Mouse (Mus musculus): ENCODE data around the gene Phactr2. TPM values are rescaled to one million over a fixed set of nuclear protein-coding genes. Genes with fewer than 3 reads are reported as not detected.

The Phactr2 gene
- polyA plus RNA-seq, 1 experiment from 2014 or later: 18.8 TPM

DNA sequence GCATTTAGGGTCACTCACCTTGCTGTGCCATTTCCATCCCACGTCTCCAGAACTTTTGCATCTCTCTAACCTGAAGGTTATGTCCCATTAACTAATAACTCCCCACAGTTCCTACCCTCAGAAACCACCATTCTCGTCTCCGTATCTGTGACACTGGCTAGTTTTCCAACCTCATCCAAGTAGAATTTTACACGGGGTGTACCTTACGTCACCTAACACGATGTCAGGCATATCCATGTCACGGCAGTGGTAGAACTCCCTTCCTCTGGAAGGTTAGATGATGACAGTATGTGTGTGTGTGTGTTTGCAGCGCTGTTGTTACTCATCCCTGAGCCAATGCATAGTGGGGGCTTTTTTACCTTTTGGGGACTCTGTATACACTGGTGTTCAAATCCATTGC, 225.1 kb downstream of the Phactr2 start:
- H3K4me2 ChIP-seq (ENCODE audit: low read depth): no peak overlapping the region
- no peak overlapping the region for H3K9ac ChIP-seq (ENCODE audit: low read length)
- 94% methylated on average over 8 of the region's 8 CpGs for WGBS
- DNase-seq (ENCODE audit: low spot score) (no peak), ATAC-seq (ENCODE audit: insufficient read depth, low FRiP score, low TSS enrichment) (no peak)
- no peaks in the 10 kb centered on the region for H3K4me1 ChIP-seq (ENCODE audit: control insufficient read depth, insufficient read depth, low read length)
- H3K27ac ChIP-seq (ENCODE audit: low read depth, low read length): no peak overlapping the region
- H3K4me3 ChIP-seq (ENCODE audit: low read depth, low read length): no peak overlapping the region
- no peaks in the 10 kb centered on the region for H3K27me3 ChIP-seq (ENCODE audit: control insufficient read depth, insufficient read depth, low read length)
- H3K9me3 ChIP-seq (ENCODE audit: control insufficient read depth, low read length): no peaks in the 10 kb centered on the region
- H3K36me3 ChIP-seq (ENCODE audit: control insufficient read depth, insufficient read depth, low read length): no peaks in the 10 kb centered on the region; the same call in 1 of the 2 replicates

DNA sequence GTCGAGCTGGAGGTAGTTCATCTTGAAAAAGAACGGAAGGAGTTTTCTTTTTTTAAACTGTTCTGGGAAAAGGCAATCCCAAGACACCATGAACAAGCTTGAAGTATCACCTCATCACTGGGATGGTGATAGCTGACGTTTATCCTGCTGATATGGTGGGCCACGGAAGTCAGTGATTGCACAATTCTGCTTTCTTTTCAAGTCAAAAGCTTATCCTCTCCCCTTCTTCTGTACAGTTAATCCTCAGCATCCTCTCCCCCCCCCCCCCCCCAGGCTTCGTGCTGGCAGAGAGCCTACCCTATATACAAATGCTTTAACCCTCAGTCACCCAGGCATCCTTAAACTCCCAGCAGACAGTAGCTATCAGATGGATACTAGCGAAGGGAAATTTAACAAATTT, 228.5 kb downstream of the Phactr2 start:
- no peaks in the 10 kb centered on the region for H3K9me3 ChIP-seq (ENCODE audit: control insufficient read depth, low read length)
- no peak overlapping the region for H3K27ac ChIP-seq (ENCODE audit: low read depth, low read length)
- H3K9ac ChIP-seq (ENCODE audit: low read length): no peak overlapping the region
- H3K4me2 ChIP-seq (ENCODE audit: low read depth): no peak overlapping the region
- WGBS: 92% methylated on average over 5 of the region's 6 CpGs
- H3K27me3 ChIP-seq (ENCODE audit: control insufficient read depth, insufficient read depth, low read length): no peaks in the 10 kb centered on the region
- no peak for ATAC-seq (ENCODE audit: insufficient read depth, low FRiP score, low TSS enrichment)
- DNase-seq (ENCODE audit: low spot score): no peak
- no peaks in the 10 kb centered on the region; the same call in 1 of the 2 replicates for H3K36me3 ChIP-seq (ENCODE audit: control insufficient read depth, insufficient read depth, low read length)
- no peak overlapping the region for H3K4me3 ChIP-seq (ENCODE audit: low read depth, low read length)
- no peaks in the 10 kb centered on the region for H3K4me1 ChIP-seq (ENCODE audit: control insufficient read depth, insufficient read depth, low read length)

DNA sequence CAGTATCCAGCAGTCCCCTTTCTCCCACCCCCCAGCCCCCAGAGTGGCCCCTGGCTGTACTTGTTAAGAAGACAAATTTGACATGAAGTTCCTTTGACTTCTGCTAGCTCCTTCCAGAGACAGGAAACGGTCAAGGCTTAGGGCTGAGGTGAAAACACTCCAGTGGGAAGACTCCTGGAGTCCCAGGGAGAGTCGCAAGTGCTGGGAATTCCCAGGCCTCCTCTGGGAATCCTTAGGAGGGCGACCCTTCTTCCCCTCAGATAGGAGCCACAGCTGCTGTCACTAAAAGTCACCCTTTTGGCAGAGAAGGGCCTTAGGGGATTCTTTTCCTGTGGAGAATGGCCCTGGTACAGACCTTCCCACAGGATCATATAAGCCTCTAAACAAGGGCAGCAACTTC, 230.0 kb downstream of the Phactr2 start:
- no peaks in the 10 kb centered on the region for H3K27me3 ChIP-seq (ENCODE audit: control insufficient read depth, insufficient read depth, low read length)
- no peak overlapping the region for H3K4me3 ChIP-seq (ENCODE audit: low read depth, low read length)
- ATAC-seq (ENCODE audit: insufficient read depth, low FRiP score, low TSS enrichment) (no peak), DNase-seq (ENCODE audit: low spot score) (no peak)
- 47% methylated on average over 3 of the region's 3 CpGs for whole genome bisulfite sequencing
- H3K27ac ChIP-seq (ENCODE audit: low read depth, low read length): no peak overlapping the region
- no peak overlapping the region for H3K9ac ChIP-seq (ENCODE audit: low read length)
- no peaks in the 10 kb centered on the region; the same call in 1 of the 2 replicates for H3K36me3 ChIP-seq (ENCODE audit: control insufficient read depth, insufficient read depth, low read length)
- H3K4me2 ChIP-seq (ENCODE audit: low read depth): no peak overlapping the region
- no peaks in the 10 kb centered on the region for H3K4me1 ChIP-seq (ENCODE audit: control insufficient read depth, insufficient read depth, low read length)
- H3K9me3 ChIP-seq (ENCODE audit: control insufficient read depth, low read length): no peaks in the 10 kb centered on the region

DNA sequence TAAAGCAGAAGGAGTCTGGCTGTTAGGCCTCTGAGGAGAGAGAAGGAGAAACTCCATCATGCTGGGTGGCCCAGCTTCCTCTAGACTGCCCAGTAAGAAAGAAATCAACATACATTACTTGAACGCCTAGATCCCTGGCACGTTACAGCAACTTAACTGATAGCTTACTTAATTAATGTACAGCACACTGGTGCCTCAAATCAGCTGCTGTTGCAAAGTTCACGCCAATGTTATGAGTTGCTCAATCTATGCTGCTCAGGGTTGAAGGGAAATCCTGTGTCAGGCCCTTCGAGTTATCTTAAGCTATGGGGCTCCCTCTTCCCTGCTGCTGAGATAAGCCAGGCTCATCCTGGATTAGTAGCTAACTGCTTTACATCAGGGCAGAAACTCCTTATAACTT, 233.8 kb downstream of the Phactr2 start:
- Histone ChIP-seq H3K4me2 (ENCODE audit: low read depth) (no peak overlapping the region), H3K4me3 (ENCODE audit: low read depth, low read length) (no peak overlapping the region), H3K4me1 (ENCODE audit: control insufficient read depth, insufficient read depth, low read length) (no peaks in the 10 kb centered on the region), H3K9ac (ENCODE audit: low read length) (no peak overlapping the region), H3K36me3 (ENCODE audit: control insufficient read depth, insufficient read depth, low read length) (no peaks in the 10 kb centered on the region), H3K27me3 (ENCODE audit: control insufficient read depth, insufficient read depth, low read length) (no peaks in the 10 kb centered on the region), H3K9me3 (ENCODE audit: control insufficient read depth, low read length) (no peaks in the 10 kb centered on the region), H3K27ac (ENCODE audit: low read depth, low read length) (no peak overlapping the region)
- 83% methylated on average over 4 of the region's 4 CpGs for WGBS
- DNase-seq (ENCODE audit: low spot score): no peak
- ATAC-seq (ENCODE audit: insufficient read depth, low FRiP score, low TSS enrichment): no peak

DNA sequence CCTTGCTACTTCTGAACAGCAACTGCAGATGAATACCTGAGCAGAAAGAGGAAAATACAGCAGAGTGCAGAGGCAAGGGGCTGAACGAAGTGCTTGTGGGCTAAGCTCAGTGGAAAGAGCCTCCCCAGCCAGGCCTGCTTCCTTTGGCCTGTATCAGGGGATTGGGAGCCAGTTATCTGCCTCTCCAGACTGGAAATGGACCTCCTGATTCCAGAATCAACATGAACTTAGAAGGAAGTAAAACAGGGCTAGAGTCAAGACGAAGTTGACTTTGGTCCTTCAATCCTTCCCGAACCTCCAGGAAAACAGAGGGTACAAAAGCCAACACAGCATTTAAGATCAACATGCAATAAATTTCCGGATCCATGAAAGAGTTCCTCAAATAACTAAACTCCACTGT, 236.0 kb downstream of the Phactr2 start:
- ATAC-seq (ENCODE audit: insufficient read depth, low FRiP score, low TSS enrichment) (no peak), DNase-seq (ENCODE audit: low spot score) (no peak)
- Histone ChIP-seq H3K9ac (ENCODE audit: low read length) (no peak overlapping the region), H3K9me3 (ENCODE audit: control insufficient read depth, low read length) (no peaks in the 10 kb centered on the region), H3K27me3 (ENCODE audit: control insufficient read depth, insufficient read depth, low read length) (no peaks in the 10 kb centered on the region), H3K4me2 (ENCODE audit: low read depth) (no peak overlapping the region), H3K27ac (ENCODE audit: low read depth, low read length) (no peak overlapping the region), H3K4me3 (ENCODE audit: low read depth, low read length) (no peak overlapping the region), H3K4me1 (ENCODE audit: control insufficient read depth, insufficient read depth, low read length) (peaks cover 4% of the 10 kb centered on the region), H3K36me3 (ENCODE audit: control insufficient read depth, insufficient read depth, low read length) (no peaks in the 10 kb centered on the region)
- 98% methylated on average over 4 of the region's 4 CpGs for WGBS

DNA sequence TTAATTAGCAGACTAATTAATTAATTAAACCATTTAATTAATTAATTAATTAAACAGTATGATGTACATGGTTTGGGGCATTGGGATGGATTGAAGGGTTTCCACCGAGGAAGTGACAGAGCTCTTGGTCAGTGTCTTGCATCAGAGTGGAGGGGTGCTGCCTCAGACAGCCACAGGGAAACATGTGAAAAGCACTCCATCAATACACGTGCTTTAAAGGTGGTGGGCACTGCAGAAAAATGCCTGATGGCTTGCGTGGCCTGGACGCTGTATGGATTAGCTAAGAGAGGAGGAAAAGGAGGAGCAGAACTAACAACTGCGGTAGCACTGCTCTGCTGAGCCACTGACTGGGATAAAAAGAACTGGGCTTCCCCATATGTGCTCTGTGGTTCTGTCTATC, 237.3 kb downstream of the Phactr2 start:
- Histone ChIP-seq H3K9me3 (ENCODE audit: control insufficient read depth, low read length) (no peaks in the 10 kb centered on the region), H3K4me1 (ENCODE audit: control insufficient read depth, insufficient read depth, low read length) (peaks cover 10% of the 10 kb centered on the region), H3K9ac (ENCODE audit: low read length) (no peak overlapping the region), H3K4me2 (ENCODE audit: low read depth) (no peak overlapping the region), H3K27ac (ENCODE audit: low read depth, low read length) (no peak overlapping the region), H3K27me3 (ENCODE audit: control insufficient read depth, insufficient read depth, low read length) (no peaks in the 10 kb centered on the region), H3K4me3 (ENCODE audit: low read depth, low read length) (no peak overlapping the region), H3K36me3 (ENCODE audit: control insufficient read depth, insufficient read depth, low read length) (no peaks in the 10 kb centered on the region)
- ATAC-seq (ENCODE audit: insufficient read depth, low FRiP score, low TSS enrichment): no peak
- DNase-seq (ENCODE audit: low spot score): no peak
- WGBS: 92% methylated on average over 5 of the region's 5 CpGs

DNA sequence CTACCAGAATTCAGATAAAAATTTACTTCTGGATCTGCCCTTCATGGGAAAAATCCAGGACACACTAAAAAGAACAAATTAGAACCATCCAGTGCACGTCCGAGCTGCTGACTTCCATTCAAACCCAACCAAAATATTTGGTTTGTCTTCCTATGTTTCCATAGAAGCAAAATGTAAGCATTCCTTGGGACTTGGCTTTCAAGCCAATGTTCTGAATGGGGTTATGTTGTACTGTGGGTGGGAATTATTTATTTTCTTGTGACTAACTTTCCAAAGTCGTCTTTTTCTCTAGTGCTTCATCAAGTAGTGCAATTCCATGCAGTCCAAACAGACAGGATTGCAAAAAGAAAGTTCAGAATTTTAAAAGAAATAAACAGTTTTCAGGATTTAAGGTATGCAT, 239.7 kb downstream of the Phactr2 start:
- peaks cover 10% of the 10 kb centered on the region for H3K4me1 ChIP-seq (ENCODE audit: control insufficient read depth, insufficient read depth, low read length)
- no peak for DNase-seq (ENCODE audit: low spot score)
- no peaks in the 10 kb centered on the region for H3K36me3 ChIP-seq (ENCODE audit: control insufficient read depth, insufficient read depth, low read length)
- H3K9me3 ChIP-seq (ENCODE audit: control insufficient read depth, low read length): no peaks in the 10 kb centered on the region
- no peak overlapping the region for H3K4me2 ChIP-seq (ENCODE audit: low read depth)
- no peaks in the 10 kb centered on the region for H3K27me3 ChIP-seq (ENCODE audit: control insufficient read depth, insufficient read depth, low read length)
- no peak overlapping the region for H3K9ac ChIP-seq (ENCODE audit: low read length)
- H3K4me3 ChIP-seq (ENCODE audit: low read depth, low read length): no peak overlapping the region
- 71% methylated on average over 3 of the region's 3 CpGs for WGBS
- no peak overlapping the region for H3K27ac ChIP-seq (ENCODE audit: low read depth, low read length)
- ATAC-seq (ENCODE audit: insufficient read depth, low FRiP score, low TSS enrichment): no peak

DNA sequence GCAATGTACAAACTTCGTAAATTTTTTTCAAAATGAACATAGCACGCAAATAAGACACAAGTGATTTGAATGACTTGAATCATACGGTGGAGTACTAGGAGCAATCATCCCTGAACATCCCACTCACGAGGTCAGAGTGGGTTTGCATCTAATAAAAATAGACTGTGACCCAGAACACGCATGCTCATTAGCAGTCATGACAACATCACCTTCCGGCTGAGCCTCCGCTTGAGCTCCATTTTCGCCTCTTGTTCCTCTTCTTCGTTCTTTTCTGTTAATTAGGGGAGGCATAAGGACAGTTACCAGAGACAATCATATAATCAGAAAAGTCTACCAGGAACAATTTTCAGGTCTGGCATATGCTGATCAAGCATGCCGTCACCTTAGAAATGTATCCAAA, 240.3 kb downstream of the Phactr2 start:
- ATAC-seq (ENCODE audit: insufficient read depth, low FRiP score, low TSS enrichment) (no peak), DNase-seq (ENCODE audit: low spot score) (no peak)
- no peak overlapping the region for H3K4me3 ChIP-seq (ENCODE audit: low read depth, low read length)
- WGBS: 83% methylated on average over 10 of the region's 10 CpGs
- H3K9me3 ChIP-seq (ENCODE audit: control insufficient read depth, low read length): no peaks in the 10 kb centered on the region
- H3K4me1 ChIP-seq (ENCODE audit: control insufficient read depth, insufficient read depth, low read length): peaks cover 10% of the 10 kb centered on the region
- H3K4me2 ChIP-seq (ENCODE audit: low read depth): no peak overlapping the region
- no peak overlapping the region for H3K9ac ChIP-seq (ENCODE audit: low read length)
- no peaks in the 10 kb centered on the region for H3K36me3 ChIP-seq (ENCODE audit: control insufficient read depth, insufficient read depth, low read length)
- H3K27ac ChIP-seq (ENCODE audit: low read depth, low read length): no peak overlapping the region
- no peaks in the 10 kb centered on the region for H3K27me3 ChIP-seq (ENCODE audit: control insufficient read depth, insufficient read depth, low read length)

DNA sequence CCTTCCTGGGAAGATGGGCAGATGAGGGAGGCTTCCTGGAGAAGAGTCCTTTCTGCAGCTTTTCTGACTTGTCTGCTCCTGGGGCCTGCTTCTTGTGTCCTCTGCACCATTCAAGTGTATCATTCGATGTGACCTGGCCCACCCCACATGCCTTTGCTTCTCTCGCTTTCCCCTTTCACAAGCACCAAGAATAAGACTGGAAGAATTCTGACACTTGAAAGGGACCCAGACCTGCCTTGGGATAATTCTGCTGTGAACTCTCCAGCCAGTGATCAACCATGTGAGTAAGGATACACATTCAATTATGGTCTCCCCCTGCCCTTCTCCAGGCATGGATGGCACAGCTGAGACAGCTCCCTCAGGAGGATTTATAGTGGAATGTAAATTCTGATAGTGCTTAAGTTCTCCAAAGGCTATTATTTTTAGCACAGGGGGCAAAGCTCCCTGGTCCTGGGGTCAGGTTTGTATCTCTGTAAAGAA, 241.0 kb downstream of the Phactr2 start:
- Histone ChIP-seq H3K36me3 (ENCODE audit: control insufficient read depth, insufficient read depth, low read length) (no peaks in the 10 kb centered on the region), H3K4me3 (ENCODE audit: low read depth, low read length) (no peak overlapping the region), H3K27me3 (ENCODE audit: control insufficient read depth, insufficient read depth, low read length) (no peaks in the 10 kb centered on the region), H3K9ac (ENCODE audit: low read length) (no peak overlapping the region; the same call in 1 of the 2 replicates), H3K4me1 (ENCODE audit: control insufficient read depth, insufficient read depth, low read length) (peaks cover 10% of the 10 kb centered on the region), H3K27ac (ENCODE audit: low read depth, low read length) (no peak overlapping the region), H3K4me2 (ENCODE audit: low read depth) (no peak overlapping the region), H3K9me3 (ENCODE audit: control insufficient read depth, low read length) (no peaks in the 10 kb centered on the region)
- WGBS: 57% methylated on average over 2 of the region's 2 CpGs
- DNase-seq (ENCODE audit: low spot score) (no peak), ATAC-seq (ENCODE audit: insufficient read depth, low FRiP score, low TSS enrichment) (no peak)
